Mouse (Mus musculus): ENCODE measurements around the gene Lrrc57. TPM values are rescaled to one million over a fixed set of nuclear protein-coding genes. Genes with fewer than 3 reads are reported as not detected.

The Lrrc57 gene
- 28.4 and 28.8 TPM in 2 replicates for total RNA-seq (2023)

DNA sequence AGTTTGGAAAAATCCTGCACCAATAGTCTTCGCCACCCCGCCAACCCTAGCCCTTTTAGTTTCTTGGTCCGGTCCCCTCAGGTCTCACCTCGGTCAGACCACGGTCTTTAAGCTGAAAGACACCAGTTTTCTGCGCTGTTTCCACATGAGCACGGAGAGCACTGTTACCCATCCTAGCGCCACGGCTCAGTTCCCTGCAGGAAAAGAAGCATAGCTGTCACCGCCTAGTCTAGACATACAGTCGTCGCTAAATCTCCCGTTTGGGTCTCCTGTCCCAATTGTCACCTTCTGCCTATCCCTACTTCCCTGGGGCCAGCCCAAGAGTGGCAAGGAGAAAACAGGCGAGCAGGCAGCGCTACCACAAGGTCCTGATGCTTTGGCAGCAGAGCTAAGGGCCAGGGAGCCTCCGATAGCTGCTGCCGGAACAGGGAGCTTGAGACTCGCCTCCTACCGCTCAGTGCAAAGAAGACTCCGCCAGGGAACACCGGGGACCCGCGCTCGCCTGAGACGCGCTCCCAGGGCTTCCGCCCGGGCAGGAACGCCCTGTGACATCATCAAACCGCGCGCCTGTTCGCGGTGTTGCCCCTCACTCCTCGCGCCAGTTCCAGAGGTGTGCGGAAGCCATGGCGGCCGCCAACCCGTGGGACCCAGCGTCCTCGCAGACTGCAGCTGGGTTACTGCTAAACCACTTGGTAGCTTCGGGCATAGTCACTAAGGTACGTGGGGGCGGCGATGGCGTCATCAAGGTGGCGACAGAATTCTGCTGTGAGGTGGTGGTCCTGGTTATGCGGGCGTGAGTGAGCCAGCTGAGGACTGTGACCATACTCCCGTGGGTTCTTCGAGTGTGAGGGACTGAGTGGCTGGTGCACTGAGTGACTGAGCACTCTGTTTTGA lies at the start of gene Lrrc57, which contains the start of gene Haus2:
TSS of gene Lrrc57 (minus strand) at position 691 of the 894 bp plus-strand sequence.
TSS of gene Haus2 (plus strand) at position 554 of the 894 bp plus-strand sequence.

DNA sequence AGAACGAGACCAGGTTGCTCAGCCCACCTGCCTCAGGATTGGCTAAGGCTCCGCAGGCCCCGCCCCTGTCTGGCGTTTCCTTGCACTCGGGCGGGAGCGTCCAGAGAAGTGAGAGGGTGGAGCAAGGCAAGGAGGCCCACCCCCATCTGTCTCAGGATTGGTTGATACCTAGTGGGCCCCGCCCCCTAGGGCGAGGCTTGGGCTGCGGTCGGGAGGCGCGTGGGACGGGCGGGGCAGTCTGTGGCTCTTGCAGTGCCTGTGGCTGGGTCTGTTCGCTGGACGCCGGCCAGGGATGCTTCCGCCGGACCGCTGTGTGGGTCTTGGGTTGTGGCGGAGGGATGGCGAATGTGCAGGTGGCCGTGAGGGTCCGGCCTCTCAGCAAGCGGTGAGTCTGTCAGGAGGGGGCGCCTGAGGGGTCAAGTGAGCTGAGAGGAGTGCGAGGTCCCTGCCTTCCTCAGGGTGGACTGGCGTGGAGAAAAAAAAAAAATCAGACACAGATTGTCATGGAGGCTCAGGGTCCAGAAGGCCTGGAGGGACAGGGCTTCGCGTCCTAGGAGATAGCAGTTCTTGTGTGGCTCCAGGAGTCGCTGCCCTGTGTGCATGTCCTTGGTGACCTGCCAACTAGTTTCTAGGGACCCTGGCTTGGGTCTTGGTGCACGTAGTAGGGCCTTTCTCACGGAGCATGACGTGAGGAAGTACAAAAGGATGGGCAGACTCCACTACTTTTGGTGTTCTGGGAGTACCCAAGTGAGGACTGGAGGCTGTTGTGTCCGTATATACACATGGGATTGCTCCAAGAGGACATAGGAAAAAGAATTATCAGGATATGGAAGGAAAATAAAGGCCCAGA lies 19.8 kb upstream of the Lrrc57 start, which contains the start of gene Stard9:
TSS of gene Stard9 (plus strand) at position 236 of the 850 bp plus-strand sequence.

DNA sequence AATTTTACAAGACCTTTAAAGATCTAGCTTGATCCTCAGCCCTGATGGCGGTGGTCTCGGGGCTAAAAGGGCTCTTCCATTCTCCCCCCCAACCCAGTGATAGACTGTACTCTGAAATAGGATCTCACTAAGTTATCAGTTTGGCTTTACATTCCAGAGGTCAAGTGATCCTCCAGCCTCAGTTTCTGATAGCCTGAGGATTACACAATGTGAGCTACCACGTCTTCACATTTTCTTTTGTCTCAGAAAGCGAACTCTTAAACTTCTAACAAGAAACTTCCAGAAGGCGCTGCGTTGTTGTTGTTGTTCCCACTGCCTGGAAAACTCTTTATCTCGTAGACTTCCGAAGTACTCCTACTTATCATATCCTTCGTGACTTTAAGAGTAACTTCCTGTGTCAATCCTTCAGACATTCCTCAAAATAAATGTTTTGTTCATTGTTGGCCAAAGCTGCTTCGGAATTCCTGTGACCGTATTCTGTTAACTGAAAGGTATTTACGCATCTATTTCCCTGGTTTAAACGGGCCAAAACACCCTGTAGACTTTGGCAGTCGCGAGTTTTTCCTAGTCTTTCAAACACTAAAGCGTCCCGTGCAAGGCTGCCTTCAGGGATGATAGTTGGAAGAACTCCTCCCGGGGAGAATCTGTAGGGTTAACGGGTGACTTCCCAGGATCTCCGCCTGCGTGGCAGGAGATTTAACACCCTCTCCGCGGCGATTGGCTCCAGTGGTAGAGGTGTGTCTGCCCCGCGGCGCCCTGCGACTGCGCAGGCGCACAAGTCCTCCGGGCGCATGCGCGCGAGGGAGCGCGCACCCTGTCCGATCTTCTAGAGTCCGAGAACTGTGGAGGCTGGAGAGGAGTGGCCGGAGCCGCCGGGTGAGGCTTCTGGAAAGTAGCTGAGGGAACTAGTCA lies 42.2 kb downstream of the Lrrc57 start, which contains the start of gene Snap23:
TSS of gene Snap23 (plus strand) at position 786 of the 912 bp plus-strand sequence.

DNA sequence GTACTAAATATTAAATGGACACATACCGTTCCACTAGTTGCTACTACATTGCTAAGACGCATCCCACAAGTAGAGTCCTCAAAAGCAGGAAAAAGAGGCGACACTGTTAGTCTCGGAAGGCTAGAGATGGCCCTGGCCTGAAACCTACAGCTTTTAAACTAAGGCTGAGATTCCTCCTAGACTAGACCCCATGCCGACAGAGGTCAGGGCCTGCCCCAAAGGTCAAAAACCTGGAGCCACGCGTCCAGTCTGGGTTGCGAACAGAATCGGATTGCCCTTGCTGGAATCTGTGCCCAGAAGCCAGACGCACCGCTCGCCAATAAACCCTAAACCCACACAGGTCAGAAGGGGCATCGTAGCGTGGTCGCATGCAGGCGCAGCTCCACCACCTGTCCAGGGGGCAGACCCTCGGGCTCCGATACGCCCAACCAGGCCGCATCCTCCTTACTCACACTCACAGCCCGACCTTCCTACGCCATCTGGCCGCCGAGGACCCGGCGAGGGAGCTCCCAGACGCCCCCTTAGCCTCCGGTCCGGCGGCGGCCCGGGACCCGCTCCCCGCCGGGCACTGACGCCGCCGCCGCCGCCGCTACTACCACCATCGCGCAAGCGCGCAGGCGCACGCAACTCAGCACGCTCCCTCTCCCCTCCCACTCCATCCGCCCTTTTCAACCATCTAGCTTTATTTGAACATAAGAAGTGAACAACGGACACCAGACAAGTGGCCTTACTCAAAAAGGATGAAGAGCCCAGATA lies 45.9 kb downstream of the Lrrc57 start, which contains the start of gene Zfp106:
TSS of gene Zfp106 (minus strand) at position 609 of the 756 bp plus-strand sequence.

Other genes starting within 250 kb of the Lrrc57 start
- gene Ganc, start 205.6 kb downstream of the Lrrc57 start, total RNA-seq (2023): 14.4 and 19.1 TPM in 2 replicates
- 25.4 and 31.8 TPM in 2 replicates for gene Tmem87a, start 205.4 kb downstream of the Lrrc57 start, total RNA-seq (2023)
- gene Capn3, start 153.5 kb downstream of the Lrrc57 start, total RNA-seq (2023): 0.27 and 0.82 TPM in 2 replicates
- gene Zfp106, start 45.7 kb downstream of the Lrrc57 start, total RNA-seq (2023): 82.1 and 86.6 TPM in 2 replicates
- 164 and 167 TPM in 2 replicates for gene Snap23, start 41.8 kb downstream of the Lrrc57 start, total RNA-seq (2023)
- 19.0 and 21.2 TPM in 2 replicates for gene Haus2, start 137 bp downstream of the Lrrc57 start, total RNA-seq (2023)
- 8.9 and 11.3 TPM in 2 replicates for gene Stard9, start 19.6 kb upstream of the Lrrc57 start, total RNA-seq (2023)
- gene Cdan1, start 240.6 kb upstream of the Lrrc57 start, total RNA-seq (2023): 14.9 and 23.1 TPM in 2 replicates
- gene Ttbk2, start 241.1 kb upstream of the Lrrc57 start, total RNA-seq (2023): 4.1 and 7.5 TPM in 2 replicates

Measured in neutrophil, adult 65 days (primary cell).